Comparison of ENCODE assay signal across 11 mouse cellular contexts in genomic region chr10:43739718-43740117, GRCm38 (mm10).
DNase-seq lines count a peak whose midpoint lies in the region; ATAC-seq and TF ChIP-seq lines count a peak whose summit lies in the region.
"Had no signal": no experiment of that assay in that cellular context is flagged by ENCODE, and none has a peak within 500 bp of the region (broad histone marks: within the 10 kb centered on the region; RNA-seq: fewer than 3 reads in every experiment).

No protein-coding gene starts in this region.

- H3K4me2 ChIP-seq in heart, embryonic 14.5 days (ENCODE audit: low read length) = peak overlapping the region; percentile 14
- peak overlapping the region; percentile 17; the same call in 1 of the 2 replicates for H3K4me2 ChIP-seq in hindbrain, embryonic 12.5 days (replicated peaks)
- no peak overlapping the region for H3K4me2 ChIP-seq in midbrain, embryonic 13.5 days (replicated peaks)

- TF ChIP-seq CTCF in brain, embryonic 14.5 days (IDR thresholded peaks at IDR 0.05; ENCODE audit: borderline replicate concordance, extremely low read depth, insufficient read depth, insufficient read length) = no peak

- H3K4me3 ChIP-seq in heart, embryonic 14.5 days (ENCODE audit: control insufficient read depth in 1 of 2, insufficient read depth in 1 of 2, low read depth in 1 of 2, low read length in 2 of 2) = no peak overlapping the region
- no peak overlapping the region for H3K4me3 ChIP-seq in hindbrain, embryonic 12.5 days
- no peak overlapping the region for H3K4me3 ChIP-seq in midbrain, embryonic 13.5 days (replicated peaks)
- H3K4me3 ChIP-seq: left cerebral cortex, adult 2 months had no signal

- no peak for TF ChIP-seq POLR2A in brain, embryonic 14.5 days (IDR thresholded peaks at IDR 0.05; ENCODE audit: borderline replicate concordance, extremely low read depth, insufficient read depth, insufficient read length, poor library complexity, severe bottlenecking)

- WGBS in heart, embryonic 14.5 days = 25% methylated on average over 8 of the region's 8 CpGs
- WGBS in hindbrain, embryonic 12.5 days = 28% methylated on average over 8 of the region's 8 CpGs
- 45% methylated on average over 8 of the region's 8 CpGs for WGBS in midbrain, embryonic 13.5 days

- no peak for DNase-seq in heart, adult 9 months (ENCODE audit: low spot score in 2 of 2)
- peak; percentile 23 for DNase-seq in brain, embryonic 14.5 days (ENCODE audit: low read depth)
- no peak for DNase-seq in left cerebral cortex, postnatal 25 days (ENCODE audit: low spot score in 2 of 2)
- DNase-seq in layer of hippocampus, postnatal 14 days (ENCODE audit: low spot score in 2 of 2) = no peak
- no peak for DNase-seq in adrenal gland, postnatal 25 days
- DNase-seq: adrenal gland, adult 8-10 months; cerebellum, postnatal 36 days had no signal

- no peak overlapping the region for H3K9ac ChIP-seq in heart, embryonic 14.5 days (ENCODE audit: low read length)
- H3K9ac ChIP-seq in hindbrain, embryonic 12.5 days = no peak overlapping the region
- H3K9ac ChIP-seq in midbrain, embryonic 13.5 days (replicated peaks) = no peak overlapping the region

- H3K36me3 ChIP-seq in heart, embryonic 14.5 days (ENCODE audit: control insufficient read depth, insufficient read depth, low read length) = no peaks in the 10 kb centered on the region
- H3K36me3 ChIP-seq in hindbrain, embryonic 12.5 days = no peaks in the 10 kb centered on the region
- H3K36me3 ChIP-seq in midbrain, embryonic 13.5 days = no peaks in the 10 kb centered on the region

- intact Hi-C loops in left cerebral cortex, postnatal 25 days (cut with DNase I) = loop anchor here (10.0 kb wide), 1 partner anchor 165 kb away; the partner anchor contains the start of gene Cd24a

- peaks cover 28 to 30% of the 10 kb centered on the region in 2 experiments for H3K4me1 ChIP-seq in heart, embryonic 14.5 days (ENCODE audit: control insufficient read depth in 2 of 2, insufficient read depth in 2 of 2, low read length in 2 of 2)
- peaks cover 28% of the 10 kb centered on the region for H3K4me1 ChIP-seq in hindbrain, embryonic 12.5 days
- peaks cover 32% of the 10 kb centered on the region for H3K4me1 ChIP-seq in midbrain, embryonic 13.5 days (replicated peaks)

- no peaks in the 10 kb centered on the region for H3K9me3 ChIP-seq in heart, embryonic 14.5 days (ENCODE audit: control insufficient read depth, low read length)
- 0 out of 2 replicates have a peak, but pooled peaks cover 3% of the 10 kb centered on the region for H3K9me3 ChIP-seq in hindbrain, embryonic 12.5 days (replicated peaks)
- H3K9me3 ChIP-seq in midbrain, embryonic 13.5 days = no peaks in the 10 kb centered on the region

- H3K27ac ChIP-seq in heart, embryonic 14.5 days (replicated peaks in 1 of 2; ENCODE audit: control insufficient read depth in 1 of 2, insufficient read depth in 1 of 2, low read depth in 2 of 2, low read length in 2 of 2) = peak overlapping the region; percentile 13 to 61; a peak in 3 of 4 replicates
- H3K27ac ChIP-seq in hindbrain, embryonic 12.5 days = peak overlapping the region; percentile 60
- H3K27ac ChIP-seq in midbrain, embryonic 13.5 days = 0 out of 2 replicates have a peak overlapping the region, but pooled peaks have one; percentile 7

- peak; percentile 66 for ATAC-seq in heart, embryonic 14.5 days (ENCODE audit: insufficient number of reproducible peaks, insufficient read depth, low FRiP score, low read depth)
- ATAC-seq in hindbrain, embryonic 12.5 days (ENCODE audit: low FRiP score) = peak; percentile 32; the same call in 1 of the 2 replicates
- ATAC-seq in midbrain, embryonic 13.5 days = peak; percentile 48; the same call in 1 of the 2 replicates

- no peaks in the 10 kb centered on the region for H3K27me3 ChIP-seq in heart, embryonic 14.5 days (ENCODE audit: control insufficient read depth, insufficient read depth, low read length)
- no peaks in the 10 kb centered on the region for H3K27me3 ChIP-seq in hindbrain, embryonic 12.5 days
- no peaks in the 10 kb centered on the region for H3K27me3 ChIP-seq in midbrain, embryonic 13.5 days

Comparison
In these comparisons a context has a peak if more than half of its experiments do, and no peak if none do; other contexts are left out.
1. H3K27ac ChIP-seq: peak in every context shown above with its lines; median percentile 60 in hindbrain, embryonic 12.5 days; 37 in heart, embryonic 14.5 days; 7 in midbrain, embryonic 13.5 days.